Comparison of ENCODE assay signal across 9 mouse cellular contexts in the genomic region with DNA sequence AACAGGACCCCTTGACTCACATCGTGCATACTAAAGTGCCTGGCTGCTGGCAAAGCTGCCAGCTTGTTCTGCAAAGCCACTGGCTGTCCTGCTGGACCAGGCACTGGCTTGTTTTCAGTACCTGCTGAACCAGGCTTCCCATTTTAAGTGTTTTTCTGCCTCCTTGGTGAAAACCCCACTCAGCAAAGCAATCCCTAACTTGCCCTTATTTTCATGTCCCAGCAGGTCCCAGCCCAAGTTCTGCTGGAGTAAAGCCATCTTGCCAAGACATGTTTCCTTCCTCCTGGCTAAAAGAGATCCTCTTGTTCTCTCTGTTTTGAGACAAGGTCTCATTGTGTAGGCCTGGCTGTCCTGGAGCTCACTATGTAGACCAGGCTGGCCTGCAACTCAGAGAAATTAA. TPM values are rescaled to one million over a fixed set of nuclear protein-coding genes. Genes with fewer than 3 reads are reported as not detected.
A peak's percentile ranks its signal among the peaks of the same experiment; 100 is the strongest.
DNase-seq lines count a peak whose midpoint lies in the region; ATAC-seq and TF ChIP-seq lines count a peak whose summit lies in the region.
"Had no signal": no experiment of that assay in that cellular context is flagged by ENCODE, and none has a peak within 500 bp of the region (broad histone marks: within the 10 kb centered on the region; RNA-seq: fewer than 3 reads in every experiment).

No protein-coding gene starts in this region.

- H3K9me3 ChIP-seq in heart, postnatal 0 days (replicated peaks; ENCODE audit: control insufficient read depth, low read length): no peaks in the 10 kb centered on the region
- no peaks in the 10 kb centered on the region for H3K9me3 ChIP-seq in G1E (replicated peaks)
- no peaks in the 10 kb centered on the region for H3K9me3 ChIP-seq in limb, embryonic 15.5 days

- H3K79me3 ChIP-seq in C2C12 (ENCODE audit: low read depth): peaks cover 25% of the 10 kb centered on the region

- H3ac ChIP-seq in C2C12 (ENCODE audit: control insufficient read depth, insufficient read length, low read depth): peak overlapping the region; percentile 12

- peaks cover 54% of the 10 kb centered on the region for H3K36me3 ChIP-seq in heart, postnatal 0 days (replicated peaks; ENCODE audit: control insufficient read depth, insufficient read depth, low read length)
- H3K36me3 ChIP-seq in C2C12 (ENCODE audit: control insufficient read depth, insufficient read depth): peaks cover 50% of the 10 kb centered on the region
- peaks cover 57% of the 10 kb centered on the region for H3K36me3 ChIP-seq in G1E (replicated peaks)
- peaks cover 53% of the 10 kb centered on the region for H3K36me3 ChIP-seq in limb, embryonic 15.5 days

- no peak for DNase-seq in heart, postnatal 0 days (ENCODE audit: low spot score)
- no peak for DNase-seq in heart, postnatal 4 days
- DNase-seq in G1E (ENCODE audit: low spot score): no peak
- no peak for DNase-seq in spleen, postnatal 10 days (ENCODE audit: low spot score in 2 of 2)
- DNase-seq in cerebellum, adult 9-10 months: no peak
- DNase-seq: heart, postnatal 36 days; thymus, adult 2 months had no signal

- H3K9ac ChIP-seq in heart, postnatal 0 days (replicated peaks; ENCODE audit: low read depth, low read length): no peak overlapping the region
- no peak overlapping the region for H3K9ac ChIP-seq in limb, embryonic 15.5 days

- WGBS in heart, postnatal 0 days: 85% methylated on average over 1 of the region's 1 CpGs
- 73% methylated on average over 1 of the region's 1 CpGs for WGBS in limb, embryonic 15.5 days

- no peaks in the 10 kb centered on the region for H3K27me3 ChIP-seq in heart, postnatal 0 days (ENCODE audit: control insufficient read depth, insufficient read depth, low read length)
- H3K27me3 ChIP-seq in C2C12 (ENCODE audit: control insufficient read depth, insufficient read depth, insufficient read length) (no peaks in the 10 kb centered on the region), G1E (ENCODE audit: insufficient read depth, low read length) (no peaks in the 10 kb centered on the region)
- no peaks in the 10 kb centered on the region for H3K27me3 ChIP-seq in limb, embryonic 15.5 days

- peaks cover 40% of the 10 kb centered on the region for H3K79me2 ChIP-seq in C2C12 (ENCODE audit: control insufficient read depth, insufficient read depth)

- peaks cover 12% of the 10 kb centered on the region for H3K4me1 ChIP-seq in heart, postnatal 0 days (ENCODE audit: control insufficient read depth, insufficient read depth)
- H3K4me1 ChIP-seq in G1E (ENCODE audit: insufficient read depth, low read depth, low read length): peaks cover 80% of the 10 kb centered on the region
- H3K4me1 ChIP-seq in limb, embryonic 15.5 days: peaks cover 38% of the 10 kb centered on the region

- 0 out of 2 replicates have a peak overlapping the region, but pooled peaks have one; percentile 96 for H3K4me3 ChIP-seq in heart, postnatal 0 days (ENCODE audit: low read depth, low read length)
- no peak overlapping the region for H3K4me3 ChIP-seq in C2C12 (ENCODE audit: insufficient read depth, poor library complexity, severe bottlenecking)
- H3K4me3 ChIP-seq in G1E (ENCODE audit: low read depth, low read length): peak overlapping the region; percentile 31; the same call in 1 of the 2 replicates
- H3K4me3 ChIP-seq in limb, embryonic 15.5 days: peak overlapping the region; percentile 78

- H3K4me2 ChIP-seq in heart, postnatal 0 days (ENCODE audit: low read depth, low read length): no peak overlapping the region
- peak overlapping the region; percentile 70; the same call in 1 of the 2 replicates for H3K4me2 ChIP-seq in limb, embryonic 15.5 days

- TF ChIP-seq EP300 in heart, postnatal 0 days (IDR thresholded peaks at IDR 0.05; ENCODE audit: low read depth): no peak

- ATAC-seq in heart, postnatal 0 days (ENCODE audit: insufficient read depth, low read depth): no peak
- no peak for ATAC-seq in G1E (ENCODE audit: extremely low read depth, insufficient number of reproducible peaks, low FRiP score, poor library complexity, severe bottlenecking)
- no peak for ATAC-seq in limb, embryonic 15.5 days (ENCODE audit: insufficient number of reproducible peaks, low FRiP score, low TSS enrichment, low read depth)

- H3K27ac ChIP-seq in heart, postnatal 0 days (ENCODE audit: low read depth): no peak overlapping the region
- 0 out of 2 replicates have a peak overlapping the region, but pooled peaks have one; percentile 54 for H3K27ac ChIP-seq in limb, embryonic 15.5 days

- no peak for TF ChIP-seq CTCF in heart, postnatal 0 days (IDR thresholded peaks at IDR 0.05; ENCODE audit: low read depth)
- TF ChIP-seq CTCF in C2C12 (IDR thresholded peaks at IDR 0.05; ENCODE audit: control insufficient read depth, insufficient read depth, insufficient read length) (no peak), G1E (IDR thresholded peaks at IDR 0.05; ENCODE audit: low read depth, low read length) (no peak)

TF ChIP-seq in C2C12, 6 proteins besides CTCF, POLR2A, EP300 and RAD21:
- TF ChIP-seq MAX (IDR thresholded peaks at IDR 0.05) (no peak), MYOG (IDR thresholded peaks at IDR 0.05; ENCODE audit: control insufficient read depth, extremely low read depth, insufficient read length) (no peak), MYOD1 (IDR thresholded peaks at IDR 0.05; ENCODE audit: control insufficient read depth, insufficient read length, low read depth) (no peak), FOSL1 (IDR thresholded peaks at IDR 0.05; ENCODE audit: insufficient read depth, low read length, poor library complexity, severe bottlenecking) (no peak), CEBPB (IDR thresholded peaks at IDR 0.05; ENCODE audit: low read depth) (no peak), USF1 (IDR thresholded peaks at IDR 0.05; ENCODE audit: low read depth) (no peak)

RNA-seq across cellular contexts. Expression of gene Nop53, which starts 1.6 kb away (rescaled TPM):
- 81.6 and 102 TPM in 2 replicates for total RNA-seq in heart, postnatal 0 days (2014; rRNA removed; ENCODE audit: low replicate concordance)
- polyA plus RNA-seq in heart, postnatal 0 days (2015; fragmentation: Nextera tagmentation; extraction: Ambion mirVana): 120 and 128 TPM in 2 replicates
- total RNA-seq in heart, postnatal 4 days (2021): 100 to 1,000 TPM; 139 to 142 TPM
- 228 TPM for polyA plus RNA-seq in C2C12 (2012; fragmentation: generic; extraction: Trizol)
- total RNA-seq in G1E (2014; fragmentation: Nextera tagmentation): 95.0 and 118 TPM in 2 replicates
- 288 and 328 TPM in 2 replicates for total RNA-seq in G1E (2017)
- 630 and 764 TPM in 2 replicates for polyA plus RNA-seq in G1E (2012)
- polyA plus RNA-seq in limb, embryonic 15.5 days (2015; fragmentation: Nextera tagmentation; extraction: Ambion mirVana): 196 and 208 TPM in 2 replicates

RNA-seq across cellular contexts. Expression of gene Selenow, which starts 22.1 kb away (rescaled TPM):
- total RNA-seq in heart, postnatal 0 days (2014; rRNA removed; ENCODE audit: low replicate concordance): 292 and 404 TPM in 2 replicates
- polyA plus RNA-seq in heart, postnatal 0 days (2015; fragmentation: Nextera tagmentation; extraction: Ambion mirVana): 632 and 642 TPM in 2 replicates
- 100 to 1,000 TPM; 194 to 214 TPM for total RNA-seq in heart, postnatal 4 days (2021)
- 423 TPM for polyA plus RNA-seq in C2C12 (2012; fragmentation: generic; extraction: Trizol)
- total RNA-seq in G1E (2014; fragmentation: Nextera tagmentation): 559 and 654 TPM in 2 replicates
- total RNA-seq in G1E (2017): 144 and 152 TPM in 2 replicates
- polyA plus RNA-seq in G1E (2012): 761 and 867 TPM in 2 replicates
- polyA plus RNA-seq in limb, embryonic 15.5 days (2015; fragmentation: Nextera tagmentation; extraction: Ambion mirVana): 871 and 889 TPM in 2 replicates

RNA-seq across cellular contexts. Expression of gene Ehd2, which starts 23.1 kb away (rescaled TPM):
- total RNA-seq in heart, postnatal 0 days (2014; rRNA removed; ENCODE audit: low replicate concordance): 66.7 and 80.0 TPM in 2 replicates
- 47.5 and 48.7 TPM in 2 replicates for polyA plus RNA-seq in heart, postnatal 0 days (2015; fragmentation: Nextera tagmentation; extraction: Ambion mirVana)
- 100 to 1,000 TPM; 193 to 197 TPM for total RNA-seq in heart, postnatal 4 days (2021)
- polyA plus RNA-seq in C2C12 (2012; fragmentation: generic; extraction: Trizol): 98.7 TPM
- 0.38 and 0.44 TPM in 2 replicates for total RNA-seq in G1E (2014; fragmentation: Nextera tagmentation)
- 0.33 and 0.35 TPM in 2 replicates for total RNA-seq in G1E (2017)
- 0.11 and 0.15 TPM in 2 replicates for polyA plus RNA-seq in G1E (2012)
- polyA plus RNA-seq in limb, embryonic 15.5 days (2015; fragmentation: Nextera tagmentation; extraction: Ambion mirVana): 62.8 and 71.1 TPM in 2 replicates

Comparison
In these comparisons a context has a peak if more than half of its experiments do, and no peak if none do; other contexts are left out.
1. RNA of gene Ehd2, which starts 23.1 kb away (polyA plus RNA-seq): 98.7 TPM in C2C12 (single experiment), 62.8 to 71.1 TPM in limb, embryonic 15.5 days and 47.5 to 48.7 TPM in heart, postnatal 0 days; 0.11 to 0.15 TPM in G1E; every median in the first group is over 10 times any median in the second.